Mouse (Mus musculus) cortical plate, adult 2 months (tissue): ENCODE data around the gene Gnpnat1.

ENCODE experiments used
- CTCF ChIP-seq: fragments of 200-500 bp; IDR thresholded peaks from 2 replicates; pipeline ENCODE4 v1.5.1; 2011; ENCODE audit warnings: mild to moderate bottlenecking, control low read depth, low read length; ENCODE audit not compliant: insufficient read depth; ENCODE audit errors: extremely low read depth
- POLR2A ChIP-seq: fragments of 200-500 bp; IDR thresholded peaks from 2 replicates; pipeline ENCODE4 v1.6.1; 2011; ENCODE audit warnings: mild to moderate bottlenecking, low read length, control low read depth; ENCODE audit not compliant: insufficient read depth; ENCODE audit errors: extremely low read depth

GRCm38 (mm10) chr14:45418553-45418952 lies 13.8 kb upstream of the Gnpnat1 start:
- no peak for TF ChIP-seq CTCF
- TF ChIP-seq POLR2A, result no peak
